Mouse (Mus musculus): ENCODE measurements around the gene Oas1c. TPM values are rescaled to one million over a fixed set of nuclear protein-coding genes. Genes with fewer than 3 reads are reported as not detected.

Oas1c gene
- polyA plus RNA-seq, 1 experiment from 2014 or later, result 0.49 TPM

DNA sequence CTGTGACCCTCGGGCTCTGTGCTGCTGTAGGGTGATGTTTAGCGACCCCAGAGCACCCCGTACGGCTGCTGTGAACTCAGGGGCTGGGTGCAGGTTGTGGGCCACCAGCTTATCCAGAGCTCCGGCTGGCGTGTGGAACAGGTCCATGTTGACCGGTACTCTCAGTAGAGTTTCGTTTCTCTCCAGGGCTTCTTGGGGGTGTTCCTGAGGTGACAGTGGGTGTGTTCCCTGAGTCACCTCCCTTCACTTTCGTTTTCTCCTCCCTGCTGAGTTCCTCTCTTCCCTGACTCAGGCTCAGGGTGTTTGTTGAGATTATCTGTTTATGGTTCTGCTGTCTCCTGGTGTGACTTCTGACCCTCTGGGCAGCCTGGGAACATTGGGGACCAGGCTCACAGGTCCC is 34.8 kb downstream of the Oas1c start, which contains the start of gene Oas3:
Oas3 (minus strand) TSS at position 184 of the 400 bp plus-strand sequence.
- Histone ChIP-seq H3K9ac (no peak within 1 kb of the TSS), H3K36me3 (no peaks in the 10 kb centered on the region), H3K4me1 (0 out of 2 replicates have a peak, but pooled peaks cover 2% of the 10 kb centered on the region), H3K27ac (no peak within 1 kb of the TSS), H3K27me3 (no peaks in the 10 kb centered on the region), H3K4me2 (no peak within 1 kb of the TSS), H3K4me3 (replicated peaks) (no peak within 1 kb of the TSS), H3K9me3 (replicated peaks) (no peaks in the 10 kb centered on the region)
- ATAC-seq (replicated peaks; ENCODE audit: low FRiP score), result no peak
- WGBS, result 75% methylated on average over 9 of the region's 9 CpGs

DNA sequence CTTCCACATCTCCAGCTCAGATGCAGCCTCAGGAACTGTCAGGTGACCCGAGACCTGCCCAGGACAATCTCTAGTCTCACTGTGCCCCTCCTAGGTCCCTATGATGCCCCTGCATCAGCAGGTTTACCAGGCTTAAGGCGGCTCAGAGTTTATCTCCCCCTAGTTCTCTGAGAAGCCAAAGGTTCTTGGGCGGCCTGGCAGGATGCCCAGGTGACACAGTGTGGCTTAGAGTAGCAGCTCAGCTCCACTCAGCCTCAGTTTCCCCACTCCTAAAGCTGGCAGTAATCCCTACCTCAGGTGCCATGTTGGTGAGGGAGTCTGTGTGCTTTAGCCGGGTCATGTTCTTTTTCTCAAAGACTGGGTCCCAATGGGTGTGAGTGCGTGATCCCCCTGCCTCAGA is 35.5 kb downstream of the Oas1c start:
- H3K9me3 ChIP-seq (replicated peaks), result no peaks in the 10 kb centered on the region
- ATAC-seq (replicated peaks; ENCODE audit: low FRiP score), result no peak
- H3K4me2 ChIP-seq, result no peak overlapping the region
- no peak overlapping the region for H3K27ac ChIP-seq
- H3K4me3 ChIP-seq (replicated peaks), result no peak overlapping the region
- 0 out of 2 replicates have a peak, but pooled peaks cover 2% of the 10 kb centered on the region for H3K4me1 ChIP-seq
- no peaks in the 10 kb centered on the region for H3K36me3 ChIP-seq
- H3K27me3 ChIP-seq, result no peaks in the 10 kb centered on the region
- no peak overlapping the region for H3K9ac ChIP-seq
- 80% methylated on average over 5 of the region's 5 CpGs for WGBS

DNA sequence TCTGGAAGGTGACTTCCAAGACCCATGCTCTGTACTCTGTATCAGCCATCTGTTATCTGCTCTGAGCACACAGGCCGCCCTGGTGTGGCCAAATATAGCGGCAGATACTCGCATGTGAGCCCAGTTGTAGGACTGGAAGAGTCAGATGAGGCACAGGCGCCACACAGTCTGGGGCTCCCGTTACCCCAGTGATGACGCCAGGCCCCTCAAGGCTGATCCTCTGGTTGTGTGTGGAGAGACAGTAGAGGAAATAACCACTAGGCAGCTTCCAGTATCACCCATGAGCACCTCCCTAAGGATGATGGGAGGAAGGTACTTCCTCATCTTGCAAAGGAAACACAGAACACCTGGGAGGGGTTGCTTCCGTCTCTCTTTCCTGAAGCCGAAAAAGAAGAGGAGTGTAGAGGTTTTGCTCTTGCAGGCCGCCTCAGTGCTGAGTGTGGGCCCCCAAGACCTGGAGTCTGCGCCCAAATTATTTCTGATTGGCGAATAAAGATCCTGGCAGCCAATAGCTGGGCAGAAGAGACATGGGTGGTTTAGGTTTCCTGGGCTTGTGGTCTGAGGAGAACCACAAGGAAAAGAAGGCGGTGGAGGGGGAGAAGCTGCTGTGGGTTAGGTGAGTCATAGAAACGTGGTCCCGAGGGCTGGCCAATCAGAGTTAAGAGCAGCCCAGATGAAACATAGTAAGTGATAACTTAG is 36.9 kb downstream of the Oas1c start:
- no peaks in the 10 kb centered on the region for H3K36me3 ChIP-seq
- no peak overlapping the region for H3K9ac ChIP-seq
- H3K4me2 ChIP-seq, result no peak overlapping the region
- WGBS, result 84% methylated on average over 14 of the region's 14 CpGs
- H3K4me3 ChIP-seq (replicated peaks), result no peak overlapping the region
- H3K27ac ChIP-seq, result no peak overlapping the region
- no peak for ATAC-seq (replicated peaks; ENCODE audit: low FRiP score)
- no peaks in the 10 kb centered on the region for H3K27me3 ChIP-seq
- H3K9me3 ChIP-seq (replicated peaks), result no peaks in the 10 kb centered on the region
- 0 out of 2 replicates have a peak, but pooled peaks cover 2% of the 10 kb centered on the region for H3K4me1 ChIP-seq

DNA sequence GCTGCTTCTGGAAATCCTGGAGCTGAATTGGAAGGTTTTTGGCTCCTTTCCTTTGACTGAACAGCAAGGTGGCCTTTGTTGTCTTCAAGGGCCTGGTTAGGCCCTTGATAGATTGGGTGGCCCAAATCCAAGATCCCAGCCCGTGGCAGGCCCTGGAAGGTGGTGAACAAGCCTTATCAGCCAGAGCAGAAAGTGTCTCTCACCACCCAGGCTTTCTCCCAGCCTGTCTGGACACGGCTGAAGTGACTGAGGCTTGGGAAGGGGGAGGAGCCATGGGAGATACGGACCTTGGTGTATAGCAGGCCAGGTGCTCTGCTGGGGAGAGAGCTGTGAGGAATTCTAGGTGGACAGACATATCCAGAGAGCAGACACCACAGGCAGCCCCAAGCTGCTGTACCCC is 42.9 kb downstream of the Oas1c start:
- Histone ChIP-seq H3K9ac (no peak overlapping the region), H3K9me3 (replicated peaks) (no peaks in the 10 kb centered on the region), H3K27ac (no peak overlapping the region), H3K27me3 (no peaks in the 10 kb centered on the region), H3K4me2 (no peak overlapping the region), H3K4me1 (no peaks in the 10 kb centered on the region), H3K36me3 (no peaks in the 10 kb centered on the region), H3K4me3 (replicated peaks) (no peak overlapping the region)
- no peak for ATAC-seq (replicated peaks; ENCODE audit: low FRiP score)
- 74% methylated on average over 3 of the region's 3 CpGs for whole genome bisulfite sequencing

DNA sequence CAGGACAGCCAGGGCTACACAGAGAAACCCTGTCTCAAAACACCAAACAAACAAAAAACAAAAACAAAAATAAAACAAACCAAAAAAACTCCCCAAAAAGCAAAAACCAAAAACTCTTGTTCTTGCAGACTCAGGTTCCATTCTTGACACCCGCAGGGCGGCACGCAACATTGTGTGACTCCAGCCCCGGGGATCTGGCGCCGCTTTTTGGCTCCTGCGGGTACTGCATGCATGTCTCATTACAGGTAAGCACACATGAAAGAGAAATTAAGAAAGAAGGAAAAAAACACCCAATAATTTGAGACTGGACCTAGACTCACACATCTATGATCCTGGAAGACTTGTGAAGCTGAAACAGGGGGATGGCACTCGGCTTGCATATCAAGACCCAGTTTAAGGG is 47.3 kb downstream of the Oas1c start:
- H3K4me1 ChIP-seq, result no peaks in the 10 kb centered on the region
- H3K4me3 ChIP-seq (replicated peaks), result no peak overlapping the region
- no peaks in the 10 kb centered on the region for H3K9me3 ChIP-seq (replicated peaks)
- H3K9ac ChIP-seq, result no peak overlapping the region
- H3K4me2 ChIP-seq, result no peak overlapping the region
- no peaks in the 10 kb centered on the region for H3K36me3 ChIP-seq
- ATAC-seq (replicated peaks; ENCODE audit: low FRiP score), result no peak
- no peaks in the 10 kb centered on the region for H3K27me3 ChIP-seq
- 73% methylated on average over 8 of the region's 8 CpGs for WGBS
- H3K27ac ChIP-seq, result no peak overlapping the region

DNA sequence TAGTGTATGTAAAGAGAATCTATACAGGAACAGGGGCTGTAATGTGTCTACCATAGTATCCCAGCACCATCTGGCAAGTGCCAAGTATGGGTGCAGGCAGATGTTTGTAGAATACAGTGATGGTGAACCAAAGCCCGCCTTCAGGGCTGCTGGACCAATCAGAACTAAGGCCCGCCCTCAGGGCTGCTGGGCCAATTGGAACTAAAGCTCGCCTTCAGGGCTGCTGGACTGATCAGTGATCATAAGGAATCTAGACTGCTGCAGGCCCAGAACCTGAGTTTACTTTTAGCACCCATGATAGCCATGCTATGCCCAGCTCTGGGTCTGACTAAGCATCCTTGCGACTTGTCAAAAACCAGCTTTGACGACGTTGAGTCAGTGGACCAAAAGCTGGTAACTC is 50.4 kb downstream of the Oas1c start:
- WGBS, result 32% methylated on average over 6 of the region's 6 CpGs
- H3K4me2 ChIP-seq, result no peak overlapping the region

DNA sequence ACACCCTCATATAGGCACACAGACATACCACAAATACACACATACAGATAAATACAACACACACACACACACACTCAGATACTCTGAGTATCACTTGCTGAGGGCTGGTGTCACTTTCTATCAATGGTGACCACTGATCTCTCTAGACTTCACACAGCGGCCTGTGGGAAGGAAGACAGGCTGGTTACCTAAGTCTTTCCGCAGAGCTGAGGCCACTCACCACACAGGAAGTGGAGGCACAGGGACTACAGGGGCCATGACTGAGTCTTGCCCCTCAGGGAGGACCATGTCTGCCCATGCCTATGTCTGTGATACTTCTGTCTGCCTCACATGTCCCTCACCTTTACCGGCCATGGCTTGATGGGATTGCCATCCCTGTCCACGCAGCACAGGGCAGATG is 58.1 kb downstream of the Oas1c start:
- H3K27me3 ChIP-seq, result no peaks in the 10 kb centered on the region
- H3K27ac ChIP-seq, result no peak overlapping the region
- no peak overlapping the region for H3K9ac ChIP-seq
- ATAC-seq (replicated peaks; ENCODE audit: low FRiP score), result no peak
- no peak overlapping the region for H3K4me3 ChIP-seq (replicated peaks)
- no peaks in the 10 kb centered on the region for H3K4me1 ChIP-seq
- H3K36me3 ChIP-seq, result no peaks in the 10 kb centered on the region
- no peak overlapping the region for H3K4me2 ChIP-seq
- H3K9me3 ChIP-seq (replicated peaks), result no peaks in the 10 kb centered on the region
- WGBS, result 85% methylated on average over 4 of the region's 4 CpGs

More for the DNA sequence above, 50.4 kb downstream of the Oas1c start:
- no peaks in the 10 kb centered on the region for H3K36me3 ChIP-seq
- H3K27ac ChIP-seq, result no peak overlapping the region
- H3K4me1 ChIP-seq, result no peaks in the 10 kb centered on the region
- ATAC-seq (replicated peaks; ENCODE audit: low FRiP score), result no peak
- no peaks in the 10 kb centered on the region for H3K27me3 ChIP-seq
- H3K4me3 ChIP-seq (replicated peaks), result no peak overlapping the region
- H3K9ac ChIP-seq, result no peak overlapping the region
- H3K9me3 ChIP-seq (replicated peaks), result no peaks in the 10 kb centered on the region

DNA sequence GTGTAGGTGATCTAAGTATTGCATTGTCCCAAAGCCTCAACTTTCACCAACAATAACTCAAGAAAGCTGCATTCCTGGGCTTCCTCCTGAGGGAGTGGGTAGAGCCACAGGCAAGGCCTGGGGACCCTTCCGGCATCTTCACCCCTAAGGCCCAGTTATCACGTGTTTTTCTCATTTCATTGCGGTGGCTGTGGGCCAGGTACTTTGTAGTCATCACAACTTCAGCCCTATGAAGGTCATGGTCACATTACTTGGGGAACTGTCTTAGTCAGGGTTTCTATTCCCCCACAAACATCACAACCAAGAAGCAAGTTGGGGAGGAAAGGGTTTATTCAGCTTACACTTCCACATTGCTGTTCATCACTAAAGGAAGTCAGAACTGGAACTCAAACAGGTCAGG is 59.5 kb downstream of the Oas1c start:
- 79% methylated on average over 3 of the region's 3 CpGs for WGBS
- Histone ChIP-seq H3K4me2 (no peak overlapping the region), H3K27me3 (no peaks in the 10 kb centered on the region), H3K9me3 (replicated peaks) (no peaks in the 10 kb centered on the region), H3K4me1 (no peaks in the 10 kb centered on the region), H3K27ac (no peak overlapping the region), H3K9ac (no peak overlapping the region), H3K36me3 (no peaks in the 10 kb centered on the region), H3K4me3 (replicated peaks) (no peak overlapping the region)
- no peak for ATAC-seq (replicated peaks; ENCODE audit: low FRiP score)

DNA sequence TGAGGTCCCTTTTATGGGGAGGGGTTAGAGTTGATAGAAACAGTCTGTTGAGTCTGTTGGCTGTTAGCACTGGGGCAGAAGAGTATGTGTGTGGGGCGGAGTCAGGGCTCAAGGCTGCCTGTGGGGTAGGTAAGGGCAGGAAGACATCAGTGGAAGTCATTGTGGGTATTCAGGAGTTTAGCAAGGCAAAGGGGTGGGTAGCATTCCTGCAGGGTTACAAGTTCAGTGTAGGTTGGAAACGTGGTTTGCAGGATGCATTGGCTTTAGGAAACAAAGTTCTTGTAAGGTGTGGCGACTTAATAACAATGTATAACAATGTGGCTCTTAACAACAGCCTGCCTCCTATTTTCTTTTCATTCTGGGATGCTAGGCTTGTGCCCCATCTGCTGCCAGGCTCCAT is 61.1 kb downstream of the Oas1c start:
- Histone ChIP-seq H3K9me3 (replicated peaks) (no peaks in the 10 kb centered on the region), H3K9ac (no peak overlapping the region), H3K4me1 (no peaks in the 10 kb centered on the region), H3K4me2 (no peak overlapping the region), H3K4me3 (replicated peaks) (no peak overlapping the region), H3K27ac (no peak overlapping the region), H3K36me3 (no peaks in the 10 kb centered on the region), H3K27me3 (peaks cover 4% of the 10 kb centered on the region; the same call in 1 of the 2 replicates)
- WGBS, result 73% methylated on average over 3 of the region's 3 CpGs
- ATAC-seq (replicated peaks; ENCODE audit: low FRiP score), result no peak

Small RNA genes within 50 kb of the gene (microRNA-seq; reads per million reads assigned to microRNA genes)
- not detected for gene Gm22907

Other genes starting within 250 kb of the Oas1c start
- 32.9 and 36.0 TPM in 2 replicates for gene Tpcn1, start 223.8 kb downstream of the Oas1c start, polyA plus RNA-seq (2015; fragmentation: Nextera tagmentation; extraction: Ambion mirVana)
- gene Iqcd, start 223.5 kb downstream of the Oas1c start, polyA plus RNA-seq (2015; fragmentation: Nextera tagmentation; extraction: Ambion mirVana), result 0.82 and 0.90 TPM in 2 replicates
- 15.3 and 16.1 TPM in 2 replicates for gene Rita1, start 199.9 kb downstream of the Oas1c start, polyA plus RNA-seq (2015; fragmentation: Nextera tagmentation; extraction: Ambion mirVana)
- gene Ddx54, start 199.8 kb downstream of the Oas1c start, polyA plus RNA-seq (2015; fragmentation: Nextera tagmentation; extraction: Ambion mirVana), result 47.2 and 52.2 TPM in 2 replicates
- not detected in 2 replicates for gene Cfap73, start 178.3 kb downstream of the Oas1c start, polyA plus RNA-seq (2015; fragmentation: Nextera tagmentation; extraction: Ambion mirVana)
- gene Rasal1, start 163.7 kb downstream of the Oas1c start, polyA plus RNA-seq (2015; fragmentation: Nextera tagmentation; extraction: Ambion mirVana), result 0.58 and 0.89 TPM in 2 replicates
- 7.5 and 8.5 TPM in 2 replicates for gene Dtx1, start 100.6 kb downstream of the Oas1c start, polyA plus RNA-seq (2015; fragmentation: Nextera tagmentation; extraction: Ambion mirVana)
- gene Oas2, start 62.7 kb downstream of the Oas1c start, polyA plus RNA-seq (2015; fragmentation: Nextera tagmentation; extraction: Ambion mirVana), result 0.36 and 0.50 TPM in 2 replicates
- 0.15 and 0.18 TPM in 2 replicates for gene Oas3, start 34.9 kb downstream of the Oas1c start, polyA plus RNA-seq (2015; fragmentation: Nextera tagmentation; extraction: Ambion mirVana)
- gene Oas1e, start 17.0 kb downstream of the Oas1c start, polyA plus RNA-seq (2015; fragmentation: Nextera tagmentation; extraction: Ambion mirVana), result not detected in 2 replicates
- 0.10 TPM in 1 of 2 replicates, not detected in the other for gene Oas1f, start 34.9 kb upstream of the Oas1c start, polyA plus RNA-seq (2015; fragmentation: Nextera tagmentation; extraction: Ambion mirVana)
- not detected in 2 replicates for gene Oas1h, start 48.9 kb upstream of the Oas1c start, polyA plus RNA-seq (2015; fragmentation: Nextera tagmentation; extraction: Ambion mirVana)
- 0.68 and 0.81 TPM in 2 replicates for gene Oas1g, start 75.1 kb upstream of the Oas1c start, polyA plus RNA-seq (2015; fragmentation: Nextera tagmentation; extraction: Ambion mirVana)
- gene Oas1a, start 95.0 kb upstream of the Oas1c start, polyA plus RNA-seq (2015; fragmentation: Nextera tagmentation; extraction: Ambion mirVana), result 2.4 and 2.6 TPM in 2 replicates
- not detected in 2 replicates for gene Oas1d, start 102.0 kb upstream of the Oas1c start, polyA plus RNA-seq (2015; fragmentation: Nextera tagmentation; extraction: Ambion mirVana)
- 0.14 and 0.18 TPM in 2 replicates for gene Rph3a, start 197.6 kb upstream of the Oas1c start, polyA plus RNA-seq (2015; fragmentation: Nextera tagmentation; extraction: Ambion mirVana)

All from kidney, embryonic 15.5 days (tissue).